ENCODE assay signal across 7 mouse cellular contexts in the genomic region with DNA sequence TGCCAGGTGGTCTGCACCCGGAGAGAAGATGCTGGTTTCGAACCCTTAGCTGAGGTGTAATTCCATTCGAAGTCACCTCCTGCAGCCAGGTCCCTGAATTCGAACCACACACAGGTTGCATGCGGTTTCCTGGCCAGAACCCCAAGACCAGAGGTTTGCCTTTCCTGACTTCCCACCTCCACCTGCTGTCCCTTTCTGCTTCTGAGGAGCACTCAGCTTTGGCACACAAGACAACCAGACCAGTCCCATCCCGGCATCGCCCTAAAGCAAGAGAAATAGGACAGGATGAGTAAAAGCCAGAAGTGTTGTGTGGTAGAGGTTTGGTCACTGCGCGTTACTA. TPM values are rescaled to one million over a fixed set of nuclear protein-coding genes. Genes with fewer than 3 reads are reported as not detected.
A peak's percentile ranks its signal among the peaks of the same experiment; 100 is the strongest.
DNase-seq lines count a peak whose midpoint lies in the region; ATAC-seq and TF ChIP-seq lines count a peak whose summit lies in the region.

No protein-coding gene starts in this region.

- peak overlapping the region; percentile 88 for H3K27ac ChIP-seq in lung, embryonic 16.5 days (ENCODE audit: low read length)
- H3K27ac ChIP-seq in forebrain, embryonic 11.5 days (ENCODE audit: low read depth, low read length) = no peak overlapping the region
- peak overlapping the region; percentile 69; the same call in 1 of the 2 replicates for H3K27ac ChIP-seq in limb, embryonic 14.5 days (replicated peaks; ENCODE audit: low read depth, low read length)
- peak overlapping the region; percentile 85; the same call in 1 of the 2 replicates for H3K27ac ChIP-seq in stomach, embryonic 14.5 days (ENCODE audit: low read length)

- no peaks in the 10 kb centered on the region for H3K27me3 ChIP-seq in lung, embryonic 16.5 days (ENCODE audit: control insufficient read depth, insufficient read depth, low read depth, low read length)
- no peaks in the 10 kb centered on the region for H3K27me3 ChIP-seq in forebrain, embryonic 11.5 days (ENCODE audit: control insufficient read depth, insufficient read depth, low read length)
- no peaks in the 10 kb centered on the region for H3K27me3 ChIP-seq in limb, embryonic 14.5 days (ENCODE audit: control insufficient read depth, insufficient read depth, low read length)
- no peaks in the 10 kb centered on the region for H3K27me3 ChIP-seq in stomach, embryonic 14.5 days (ENCODE audit: control insufficient read depth, insufficient read depth, low read length)

- peak overlapping the region; percentile 75 for H3K4me3 ChIP-seq in lung, embryonic 16.5 days (ENCODE audit: low read length)
- H3K4me3 ChIP-seq in forebrain, embryonic 11.5 days (ENCODE audit: low read depth, low read length) = peak overlapping the region; percentile 68
- peak overlapping the region; percentile 81 for H3K4me3 ChIP-seq in limb, embryonic 14.5 days (replicated peaks; ENCODE audit: low read length)
- H3K4me3 ChIP-seq in stomach, embryonic 14.5 days (ENCODE audit: low read depth, low read length) = peak overlapping the region; percentile 80

- no peaks in the 10 kb centered on the region for H3K9me3 ChIP-seq in lung, embryonic 16.5 days (ENCODE audit: control insufficient read depth, low read length)
- no peaks in the 10 kb centered on the region for H3K9me3 ChIP-seq in forebrain, embryonic 11.5 days (ENCODE audit: control insufficient read depth, low read length)
- no peaks in the 10 kb centered on the region for H3K9me3 ChIP-seq in limb, embryonic 14.5 days (ENCODE audit: control insufficient read depth, low read length)
- no peaks in the 10 kb centered on the region for H3K9me3 ChIP-seq in stomach, embryonic 14.5 days (ENCODE audit: control insufficient read depth, low read depth, low read length)

- no peak for DNase-seq in lung, adult 18-20 months
- DNase-seq in forebrain, embryonic 11.5 days (ENCODE audit: low spot score) = no peak
- no peak for DNase-seq in limb, embryonic 14.5 days (ENCODE audit: low spot score)
- DNase-seq in B cell, adult 2 months = no peak
- DNase-seq in gastrocnemius, adult 8-10 months (ENCODE audit: low spot score in 2 of 2) = no peak

- 0 out of 2 replicates have a peak, but pooled peaks have one; percentile 0 for ATAC-seq in lung, embryonic 16.5 days (ENCODE audit: low read depth)
- ATAC-seq in forebrain, embryonic 11.5 days (replicated peaks; ENCODE audit: low FRiP score) = no peak
- no peak for ATAC-seq in limb, embryonic 14.5 days (ENCODE audit: low FRiP score, low read depth)
- no peak for ATAC-seq in stomach, embryonic 14.5 days (ENCODE audit: insufficient number of reproducible peaks, insufficient read depth, low FRiP score, low read depth)

- peaks cover 5% of the 10 kb centered on the region for H3K4me1 ChIP-seq in lung, embryonic 16.5 days (replicated peaks; ENCODE audit: control insufficient read depth, insufficient read depth, low read length)
- H3K4me1 ChIP-seq in forebrain, embryonic 11.5 days (replicated peaks; ENCODE audit: control insufficient read depth, insufficient read depth, low read length) = peaks cover 3% of the 10 kb centered on the region; the same call in 1 of the 2 replicates
- H3K4me1 ChIP-seq in limb, embryonic 14.5 days (ENCODE audit: control insufficient read depth, insufficient read depth, low read length) = 0 out of 2 replicates have a peak, but pooled peaks cover 6% of the 10 kb centered on the region
- H3K4me1 ChIP-seq in stomach, embryonic 14.5 days (ENCODE audit: control insufficient read depth, insufficient read depth, low read length) = 0 out of 2 replicates have a peak, but pooled peaks cover 2% of the 10 kb centered on the region

- H3K4me2 ChIP-seq in lung, embryonic 16.5 days (ENCODE audit: low read depth, low read length) = peak overlapping the region; percentile 85
- peak overlapping the region; percentile 87 for H3K4me2 ChIP-seq in forebrain, embryonic 11.5 days (ENCODE audit: low read depth, low read length, severe bottlenecking)
- peak overlapping the region; percentile 78 for H3K4me2 ChIP-seq in limb, embryonic 14.5 days (replicated peaks; ENCODE audit: low read depth, low read length, severe bottlenecking)
- H3K4me2 ChIP-seq in stomach, embryonic 14.5 days (replicated peaks; ENCODE audit: low read depth, low read length) = peak overlapping the region; percentile 64

- WGBS in lung, embryonic 16.5 days = 30% methylated on average over 9 of the region's 9 CpGs
- WGBS in forebrain, embryonic 11.5 days = 29% methylated on average over 9 of the region's 9 CpGs
- 31% methylated on average over 9 of the region's 9 CpGs for WGBS in limb, embryonic 14.5 days
- WGBS in stomach, embryonic 14.5 days = 28% methylated on average over 9 of the region's 9 CpGs

- peak overlapping the region; percentile 73 for H3K9ac ChIP-seq in lung, embryonic 16.5 days (ENCODE audit: low read length)
- H3K9ac ChIP-seq in forebrain, embryonic 11.5 days (ENCODE audit: low read length) = peak overlapping the region; percentile 77
- H3K9ac ChIP-seq in limb, embryonic 14.5 days (ENCODE audit: low read depth, low read length, severe bottlenecking) = peak overlapping the region; percentile 79
- H3K9ac ChIP-seq in stomach, embryonic 14.5 days (replicated peaks; ENCODE audit: low read depth, low read length) = peak overlapping the region; percentile 65; the same call in 1 of the 2 replicates

- H3K36me3 ChIP-seq in lung, embryonic 16.5 days (ENCODE audit: control insufficient read depth, insufficient read depth, low read length) = no peaks in the 10 kb centered on the region
- H3K36me3 ChIP-seq in forebrain, embryonic 11.5 days (ENCODE audit: control insufficient read depth, insufficient read depth, low read length) = no peaks in the 10 kb centered on the region
- no peaks in the 10 kb centered on the region for H3K36me3 ChIP-seq in limb, embryonic 14.5 days (ENCODE audit: control insufficient read depth, insufficient read depth, low read length)
- no peaks in the 10 kb centered on the region for H3K36me3 ChIP-seq in stomach, embryonic 14.5 days (ENCODE audit: control insufficient read depth, insufficient read depth, low read length)

- no peak for TF ChIP-seq POLR2A in limb, embryonic 14.5 days (IDR thresholded peaks at IDR 0.05; ENCODE audit: borderline replicate concordance, extremely low read depth, insufficient read depth, insufficient read length)

RNA-seq across cellular contexts. Expression of a gene that starts 0.5 kb away (rescaled TPM):
- polyA plus RNA-seq in lung, embryonic 16.5 days (2015; fragmentation: Nextera tagmentation; extraction: Ambion mirVana) = 53.4 and 61.4 TPM in 2 replicates
- 17.4 and 21.5 TPM in 2 replicates for polyA plus RNA-seq in forebrain, embryonic 11.5 days (2014; fragmentation: Nextera tagmentation; extraction: Ambion mirVana)
- polyA plus RNA-seq in limb, embryonic 14.5 days (2012; rRNA removed) = 36.2 and 37.8 TPM in 2 replicates
- polyA plus RNA-seq in limb, embryonic 14.5 days (2014; fragmentation: Nextera tagmentation; extraction: Ambion mirVana) = 54.1 and 56.9 TPM in 2 replicates
- 77.3 and 83.8 TPM in 2 replicates for polyA plus RNA-seq in stomach, embryonic 14.5 days (2014; fragmentation: Nextera tagmentation; extraction: Ambion mirVana)
- total RNA-seq in gastrocnemius, adult 8-10 months (2022) = 10 to 100 TPM; 19.6 to 32.4 (median 23.9) TPM
